Mouse (Mus musculus) inflammation-experienced regulatory T-cells (primary cell): ENCODE measurements around the gene Gm20873. TPM values are rescaled to one million over a fixed set of nuclear protein-coding genes. Genes with fewer than 3 reads are reported as not detected.

ENCODE experiments used
- polyA plus RNA-seq, 2 experiments: library from polyadenylated mRNA; unstranded; fragments of 100-300 nt; shearing (Covaris generic); gene quantifications; one replicate each; pipeline ENCODE4 v1.2.1; 2017

Gene Gm20873
- not detected for polyA plus RNA-seq

DNA sequence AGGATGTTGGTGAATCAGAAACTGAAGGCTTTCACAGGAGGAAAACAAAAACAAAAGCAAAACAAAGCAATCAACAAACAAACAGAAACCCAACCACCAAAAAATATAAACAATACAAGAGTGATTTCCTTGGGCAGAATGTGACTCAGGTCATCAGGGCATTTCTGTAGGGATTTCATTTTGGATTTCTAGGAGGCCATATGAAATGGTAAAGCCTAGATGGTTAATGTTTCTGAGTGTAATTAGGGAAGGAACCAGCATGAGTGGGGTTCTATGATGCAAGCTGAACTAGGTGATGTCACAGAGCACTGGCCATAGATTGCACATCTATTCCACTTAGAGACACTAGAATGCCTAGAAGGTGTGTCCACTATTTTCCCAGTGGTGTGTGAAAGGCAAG is at the start of gene Gm20873:
Gene Gm20873 (plus strand): TSS at position 301 of the 400 bp plus-strand sequence.

DNA sequence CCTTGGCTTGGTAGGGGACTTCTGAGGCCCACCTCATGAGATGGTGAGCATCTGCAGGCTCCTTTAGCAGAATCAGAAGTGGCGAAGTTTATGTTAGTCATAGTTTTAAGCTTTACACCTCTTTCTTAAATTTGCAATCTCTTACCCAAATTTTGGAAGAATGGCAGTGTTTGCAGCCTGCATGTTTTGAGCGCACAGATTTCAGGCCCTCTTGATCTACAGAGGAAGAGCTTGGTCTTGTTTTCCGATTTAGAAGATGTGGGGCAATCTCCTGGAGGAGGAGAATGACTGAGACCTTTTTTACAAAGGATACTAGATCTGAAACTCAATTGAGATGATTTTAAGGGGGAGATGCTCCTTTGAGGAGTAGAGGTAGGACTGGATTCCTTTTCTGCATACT is 29.0 kb upstream of the Gm20873 start, which contains the start of gene Gm21746:
Gene Gm21746 (minus strand): TSS at position 101 of the 400 bp plus-strand sequence.

Other genes with a start within 250 kb of the Gm20873 start
- gene Gm21746, start 29.1 kb upstream of the Gm20873 start, polyA plus RNA-seq, result not detected